Mouse (Mus musculus): ENCODE data around the gene Tenm4.

The Tenm4 gene

DNA sequence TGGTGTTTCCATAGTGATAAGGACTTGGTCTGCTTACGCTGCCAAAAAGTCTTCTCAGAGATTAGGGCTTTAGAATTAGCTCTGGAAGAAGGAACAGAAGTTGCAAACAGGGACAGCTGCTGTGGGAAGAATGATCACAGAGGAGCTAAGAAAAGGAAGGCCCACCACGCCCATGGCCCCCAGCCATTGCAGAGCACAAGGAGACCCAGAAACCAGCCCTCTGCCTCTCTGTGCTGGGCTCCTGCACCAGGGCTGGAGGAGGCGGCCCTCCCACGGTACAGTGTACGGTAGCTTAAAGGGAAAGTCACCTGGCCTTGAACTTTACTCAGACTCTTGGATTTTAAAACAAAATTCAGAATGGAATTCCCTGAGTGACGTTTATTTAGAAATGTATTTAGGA is 597.7 kb downstream of the Tenm4 start:
- no peak for DNase-seq (ENCODE audit: low spot score in 2 of 2)

DNA sequence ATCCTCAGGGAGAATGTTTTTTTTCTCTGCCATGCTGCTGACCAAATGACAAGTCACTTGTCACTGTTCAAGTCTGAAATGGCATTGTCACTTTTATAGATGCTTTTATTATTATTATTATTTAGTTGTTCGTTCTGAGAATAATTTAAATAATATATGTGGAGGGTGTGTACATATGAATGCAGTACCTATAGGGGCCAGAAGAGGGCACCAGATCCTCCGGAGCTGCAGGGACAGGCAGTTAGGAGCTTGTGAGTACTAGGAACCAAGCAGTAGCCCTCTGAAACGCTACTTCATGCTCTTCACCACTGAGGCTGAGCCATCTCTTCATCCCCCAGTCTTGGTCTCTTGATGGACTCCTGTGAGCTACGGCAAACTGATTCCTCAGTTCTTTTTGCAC is 598.7 kb downstream of the Tenm4 start:
- DNase-seq (ENCODE audit: low spot score in 2 of 2): no peak

GRCm38 (mm10) chr7:96772966-96773365 is 601.9 kb downstream of the Tenm4 start:
- DNase-seq (ENCODE audit: low spot score in 2 of 2): no peak

- no peak for DNase-seq (ENCODE audit: low spot score in 2 of 2)
These were observed 602.7 kb downstream of the Tenm4 start for GRCm38 (mm10) chr7:96773585-96774225.

GRCm38 (mm10) chr7:96775080-96775486 is 604.0 kb downstream of the Tenm4 start:
- DNase-seq (ENCODE audit: low spot score in 2 of 2): no peak

GRCm38 (mm10) chr7:96777938-96778600 is 607.0 kb downstream of the Tenm4 start:
- no peak for DNase-seq (ENCODE audit: low spot score in 2 of 2)

- DNase-seq (ENCODE audit: low spot score in 2 of 2): no peak
These were observed 607.5 kb downstream of the Tenm4 start for GRCm38 (mm10) chr7:96778601-96778969.

GRCm38 (mm10) chr7:96780556-96780955 is 609.5 kb downstream of the Tenm4 start:
- no peak for DNase-seq (ENCODE audit: low spot score in 2 of 2)

GRCm38 (mm10) chr7:96781068-96781467 is 610.0 kb downstream of the Tenm4 start:
- no peak for DNase-seq (ENCODE audit: low spot score in 2 of 2)

DNA sequence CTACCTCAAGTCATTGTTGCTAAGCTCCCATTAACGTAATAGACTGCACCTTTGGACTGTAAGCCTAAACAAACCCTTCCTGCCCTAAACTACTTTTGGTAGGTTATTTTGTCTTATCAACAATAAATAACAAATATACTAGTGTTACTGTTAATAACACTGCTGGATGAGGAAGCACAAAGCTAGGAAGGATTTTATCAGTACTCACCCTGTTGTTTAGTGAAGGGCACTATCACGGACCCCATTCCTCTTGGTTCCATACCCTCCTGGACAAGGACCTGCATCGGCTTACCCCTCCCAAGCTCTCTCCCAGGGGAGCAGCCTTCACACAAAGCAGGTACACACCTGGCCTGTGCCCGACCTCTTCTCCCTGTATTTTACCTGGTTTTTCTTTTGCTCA is 611.6 kb downstream of the Tenm4 start:
- no peak for DNase-seq (ENCODE audit: low spot score in 2 of 2)

GRCm38 (mm10) chr7:96785808-96786207 is 614.8 kb downstream of the Tenm4 start:
- DNase-seq (ENCODE audit: low spot score in 2 of 2): no peak

DNA sequence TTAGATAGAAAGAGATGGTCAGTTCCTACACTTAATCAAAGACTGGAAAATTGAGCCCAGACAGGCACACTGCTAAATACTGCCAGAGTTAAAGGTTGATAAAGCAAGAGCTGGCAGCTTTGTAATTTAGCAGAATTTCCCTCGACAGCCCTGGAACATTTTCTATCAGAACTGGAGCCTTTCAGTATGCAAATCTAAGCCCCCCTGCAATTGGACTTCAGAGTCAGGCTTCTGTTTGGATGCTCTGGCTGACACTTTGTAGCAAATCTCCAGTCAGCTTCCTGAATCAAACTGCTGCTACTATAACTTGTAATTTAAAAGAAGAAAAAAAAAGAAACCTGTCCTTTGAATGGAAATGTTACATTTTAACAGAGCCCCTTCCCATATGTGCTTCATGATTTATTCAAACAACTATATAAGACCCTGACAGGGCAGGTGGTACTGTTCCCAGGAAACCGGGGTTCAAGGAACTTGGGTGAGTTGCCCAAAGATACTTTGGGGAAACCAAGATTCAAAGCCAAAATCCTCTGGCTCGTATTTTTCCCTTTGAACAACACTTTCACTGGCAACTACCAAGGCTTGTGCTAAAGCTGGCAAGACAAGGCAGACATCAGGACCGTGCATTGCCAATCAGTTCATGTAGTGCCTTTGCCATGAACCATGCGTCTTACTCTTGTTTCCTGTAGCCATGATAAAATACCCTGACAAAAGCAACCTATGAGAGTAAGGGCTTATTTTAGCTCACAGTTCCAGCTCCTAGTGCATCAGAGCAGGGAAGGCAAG is 615.4 kb downstream of the Tenm4 start:
- no peak for DNase-seq (ENCODE audit: low spot score in 2 of 2)

DNA sequence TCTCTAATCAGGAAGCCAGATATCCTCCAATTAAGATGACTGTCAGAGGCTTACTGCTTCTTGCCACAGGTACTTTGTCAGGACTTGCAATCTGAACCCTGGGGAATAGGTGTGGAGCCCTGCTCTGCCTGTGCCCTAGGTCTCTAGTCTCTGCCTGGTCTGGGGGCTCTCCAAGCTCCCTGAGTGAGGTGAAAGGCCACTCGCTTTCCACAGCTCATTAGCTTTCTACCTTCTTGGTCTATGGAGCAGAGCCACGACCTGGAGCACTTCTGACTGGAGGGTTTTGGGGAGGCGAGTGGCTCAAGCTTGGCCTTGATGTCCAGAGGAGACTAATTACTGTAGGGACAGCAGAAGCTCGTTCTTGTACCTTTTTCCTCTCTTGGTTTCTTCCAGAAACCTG is 617.1 kb downstream of the Tenm4 start:
- DNase-seq (ENCODE audit: low spot score in 2 of 2): no peak

DNA sequence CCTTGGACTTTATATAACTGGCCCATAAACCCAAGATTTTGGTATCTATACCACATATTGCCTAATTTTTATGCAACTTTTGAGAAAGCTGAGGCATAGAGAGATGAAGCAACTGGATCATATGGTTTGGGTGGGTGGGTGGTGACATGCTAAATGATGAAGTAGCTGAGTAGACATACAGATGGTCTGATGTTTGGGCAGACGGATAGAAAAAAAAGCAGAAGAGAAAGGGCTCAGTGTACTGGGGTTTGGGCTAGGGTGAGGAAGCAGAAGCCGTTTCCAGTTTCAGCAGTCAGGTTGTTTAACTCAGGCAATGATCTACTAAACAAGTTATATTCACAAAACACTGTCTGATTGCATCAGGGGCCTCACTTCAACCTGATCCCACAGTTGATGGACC is 619.3 kb downstream of the Tenm4 start:
- DNase-seq (ENCODE audit: low spot score in 2 of 2): peak in 1 of 2 experiments; percentile 45

- no peak for DNase-seq (ENCODE audit: low spot score in 2 of 2)
These were observed 621.6 kb downstream of the Tenm4 start for GRCm38 (mm10) chr7:96792456-96793229.

DNA sequence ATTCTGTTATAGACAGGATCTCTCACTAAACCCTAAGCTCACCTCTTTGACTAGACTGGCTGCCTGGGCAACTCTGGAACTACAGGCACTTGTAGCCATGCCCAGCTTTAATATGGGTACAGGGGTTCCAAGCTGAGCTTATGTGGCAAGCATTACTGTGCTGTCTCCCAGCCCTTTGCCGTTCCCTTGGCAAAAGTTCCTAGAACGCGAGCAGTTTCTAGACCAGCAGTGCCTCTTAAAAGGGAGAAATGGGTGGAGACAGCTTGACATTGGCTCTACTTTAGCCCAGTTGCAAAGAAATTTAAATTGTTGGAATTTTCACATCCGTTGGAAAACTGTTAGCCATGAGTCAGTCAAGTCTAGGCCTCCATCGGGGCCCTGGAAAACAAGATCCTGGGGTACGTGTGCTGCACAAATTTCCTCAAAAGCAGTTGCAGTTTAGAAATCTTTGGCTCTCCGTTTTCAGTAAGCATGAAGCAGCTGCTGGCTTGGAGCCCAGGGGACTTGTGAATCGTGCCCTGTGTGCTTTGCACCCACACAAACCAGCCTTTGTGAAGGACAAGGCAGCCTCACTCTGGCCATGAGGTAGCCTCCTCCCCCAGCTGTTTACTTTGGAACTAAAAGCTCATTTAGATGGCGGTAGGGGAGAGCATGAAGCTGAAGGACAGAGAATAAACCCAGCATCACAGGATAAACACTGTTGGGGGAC is 625.1 kb downstream of the Tenm4 start:
- DNase-seq (ENCODE audit: low spot score in 2 of 2): peak; percentile 76 to 85

DNA sequence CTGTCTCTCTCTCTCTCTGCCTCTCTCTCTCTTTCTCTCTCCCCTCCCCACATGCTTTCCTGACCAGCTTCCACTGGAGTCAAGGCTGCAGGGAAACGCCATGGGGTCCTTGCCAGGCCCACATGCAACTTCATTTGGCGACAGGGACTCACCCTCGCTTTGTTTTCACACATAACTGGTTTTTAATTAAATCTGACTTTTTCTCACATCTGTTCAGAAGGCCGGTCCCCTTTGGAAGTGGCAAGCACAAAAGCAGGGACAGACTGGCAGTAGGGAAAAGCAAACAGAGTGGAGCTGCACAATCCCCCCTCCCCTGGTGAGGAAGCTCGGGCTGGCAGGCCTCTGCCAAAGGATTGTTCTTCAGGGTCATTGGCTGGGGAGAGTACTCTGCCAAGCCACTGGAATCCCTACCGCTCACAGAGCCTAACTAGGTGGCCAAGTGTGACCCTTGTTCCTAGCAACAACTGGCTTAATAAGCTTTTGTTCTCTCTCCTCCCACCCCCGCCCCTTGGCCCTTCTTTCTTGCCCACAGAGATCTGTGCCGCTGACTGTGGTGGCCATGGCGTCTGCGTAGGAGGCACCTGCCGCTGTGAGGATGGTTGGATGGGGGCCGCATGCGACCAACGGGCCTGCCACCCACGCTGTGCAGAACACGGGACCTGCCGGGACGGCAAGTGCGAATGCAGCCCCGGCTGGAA is 625.9 kb downstream of the Tenm4 start:
- DNase-seq (ENCODE audit: low spot score in 2 of 2): peak; percentile 42 to 54

- no peak for DNase-seq (ENCODE audit: low spot score in 2 of 2)
These were observed 626.8 kb downstream of the Tenm4 start for GRCm38 (mm10) chr7:96797716-96798332.

DNA sequence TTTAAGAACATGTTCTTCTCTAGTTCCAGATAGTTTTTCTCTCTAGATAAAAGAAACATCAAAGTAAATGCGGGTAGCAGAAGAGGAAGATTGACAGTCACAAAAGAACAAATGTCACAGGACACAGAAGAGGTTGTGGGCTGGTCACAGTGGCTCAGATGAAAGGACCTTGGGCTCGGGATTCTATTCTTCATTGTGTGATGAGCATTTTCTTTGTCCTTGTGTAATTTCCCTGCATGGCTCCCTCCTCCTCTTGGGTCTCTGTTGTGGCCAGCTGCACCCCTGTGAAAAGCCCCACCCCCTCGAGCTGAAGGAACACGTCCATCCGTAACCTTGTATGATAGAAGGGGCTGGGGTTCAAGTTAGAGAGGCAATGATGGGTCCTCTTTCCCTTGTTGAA is 628.8 kb downstream of the Tenm4 start:
- DNase-seq (ENCODE audit: low spot score in 2 of 2): no peak

GRCm38 (mm10) chr7:96801368-96801767 is 630.3 kb downstream of the Tenm4 start:
- DNase-seq (ENCODE audit: low spot score in 2 of 2): no peak

Measured in frontal cortex, postnatal 36 days (tissue).